In genomic region chr7:96799816-96800215, GRCm38 (mm10) we compare ENCODE assay signal across 12 mouse cellular contexts.
"Had no signal": no experiment of that assay in that cellular context is flagged by ENCODE, and none has a peak within 500 bp of the region (broad histone marks: within the 10 kb centered on the region; RNA-seq: fewer than 3 reads in every experiment).

No protein-coding gene starts in this region.

- H3K4me2 ChIP-seq: kidney, embryonic 15.5 days; limb, embryonic 15.5 days; liver, embryonic 12.5 days; lung, embryonic 14.5 days; midbrain, embryonic 11.5 days; neural tube, embryonic 13.5 days had no signal

- H3K9me3 ChIP-seq: kidney, embryonic 15.5 days; limb, embryonic 15.5 days; liver, embryonic 12.5 days; neural tube, embryonic 13.5 days had no signal

- H3K27ac ChIP-seq: kidney, embryonic 15.5 days; limb, embryonic 15.5 days; liver, embryonic 12.5 days; neural tube, embryonic 13.5 days; stomach, postnatal 0 days had no signal

- H3K9ac ChIP-seq: kidney, embryonic 15.5 days; limb, embryonic 15.5 days; liver, embryonic 12.5 days; lung, embryonic 14.5 days; neural tube, embryonic 13.5 days had no signal

- H3K36me3 ChIP-seq: limb, embryonic 15.5 days; liver, embryonic 12.5 days had no signal

- ATAC-seq: liver, embryonic 12.5 days; midbrain, embryonic 16.5 days had no signal

- H3K27me3 ChIP-seq: kidney, embryonic 15.5 days; limb, embryonic 15.5 days; neural tube, embryonic 13.5 days had no signal

- DNase-seq: kidney, postnatal 14 days; left cerebral cortex, postnatal 4 days; lung, embryonic 14.5 days; lung, postnatal 10 days; lung, postnatal 4 days had no signal

- H3K4me3 ChIP-seq: kidney, embryonic 15.5 days; limb, embryonic 15.5 days; liver, embryonic 12.5 days; neural tube, embryonic 13.5 days had no signal
